Mouse (Mus musculus) CH12.LX (cell line): ENCODE results near the gene Tctn1. TPM values are rescaled to one million over a fixed set of nuclear protein-coding genes. Genes with fewer than 3 reads are reported as not detected.

Source experiments
- DNase-seq: peaks from one replicate; pipeline ENCODE4 v3.0.0-alpha.2; 2013; ENCODE audit errors: extremely low read depth
- H3K27ac ChIP-seq: 2 replicates; pipeline ENCODE4 v1.5.1; 2012; ENCODE audit warnings: low read depth, mild to moderate bottlenecking, control low read depth, moderate library complexity; ENCODE audit not compliant: insufficient read depth
- H3K27me3 ChIP-seq: replicated peaks from 2 replicates; pipeline ENCODE3; 2012; ENCODE audit warnings: inconsistent platforms
- H3K36me3 ChIP-seq, 2 experiments: replicated peaks in 1 of 2; 2 replicates each; pipeline versions ENCODE3 to v1.6.1; 2012; ENCODE audit warnings: inconsistent platforms in 1 of 2, low read length in 1 of 2, mild to moderate bottlenecking in 1 of 2, mixed read lengths in 1 of 2, moderate library complexity in 1 of 2; ENCODE audit not compliant: control insufficient read depth in 1 of 2, insufficient read depth in 1 of 2
- H3K4me1 ChIP-seq, 2 experiments: 2 replicates each; pipeline ENCODE4 v1.6.1; 2012; ENCODE audit warnings: inconsistent platforms in 1 of 2, moderate library complexity in 1 of 2; ENCODE audit not compliant: insufficient read depth in 2 of 2, control insufficient read depth in 1 of 2
- H3K4me2 ChIP-seq: 2 replicates; pipeline ENCODE4 v1.6.1; 2012; ENCODE audit warnings: low read depth, mild to moderate bottlenecking, control low read depth; ENCODE audit not compliant: poor library complexity, insufficient read depth, severe bottlenecking
- H3K4me3 ChIP-seq, 3 experiments: fragments of 150-350 bp in 1 of 3; sonication (generic) in 1 of 3; replicated peaks in 1 of 3; 2 replicates each; pipeline versions ENCODE3 to v1.5.1; 2011 to 2012; ENCODE audit warnings: low read depth in 2 of 3, low read length in 2 of 3, mild to moderate bottlenecking in 2 of 3, moderate library complexity in 2 of 3, control low read depth in 1 of 3, improper control_type of control experiment in 1 of 3, inconsistent platforms in 1 of 3, mixed read lengths in 1 of 3; ENCODE audit not compliant: poor library complexity in 1 of 3
- H3K79me2 ChIP-seq: replicated peaks from 2 replicates; pipeline ENCODE4 v1.6.1; 2012; ENCODE audit warnings: mild to moderate bottlenecking, moderate library complexity; ENCODE audit not compliant: control insufficient read depth, poor library complexity, insufficient read depth, severe bottlenecking; ENCODE audit errors: extremely low read depth
- H3K9ac ChIP-seq: 2 replicates; pipeline ENCODE4 v1.6.1; 2012; ENCODE audit warnings: low read depth, mild to moderate bottlenecking, control low read depth, moderate library complexity; ENCODE audit not compliant: insufficient read depth
- H3K9me3 ChIP-seq: replicated peaks from 2 replicates; pipeline ENCODE3; 2012; ENCODE audit warnings: low read length, inconsistent platforms, mixed read lengths
- CHD2 ChIP-seq: IDR thresholded peaks from 2 replicates; pipeline ENCODE4 v1.6.1; 2011; ENCODE audit warnings: low read length, improper control_type of control experiment
- CTCF ChIP-seq, 2 experiments: IDR thresholded peaks in 1 of 2; conservative IDR thresholded peaks in 1 of 2; 2 replicates each; pipeline ENCODE4 v1.5.1; 2011 to 2012; ENCODE audit warnings: low read depth in 2 of 2, low read length in 2 of 2, improper control_type of control experiment in 1 of 2, inconsistent platforms in 1 of 2, mild to moderate bottlenecking in 1 of 2, moderate library complexity in 1 of 2
- E2F4 ChIP-seq: IDR thresholded peaks from 2 replicates; pipeline ENCODE4 v1.6.1; 2011; ENCODE audit warnings: low read depth, low read length, improper control_type of control experiment; ENCODE audit not compliant: insufficient replicate concordance
- GABPA ChIP-seq: IDR thresholded peaks from 2 replicates; pipeline ENCODE4 v1.6.1; 2012; ENCODE audit warnings: low read depth, low read length, improper control_type of control experiment, inconsistent platforms; ENCODE audit not compliant: insufficient replicate concordance
- HCFC1 ChIP-seq: IDR thresholded peaks from 2 replicates; pipeline ENCODE4 v1.6.1; 2012; ENCODE audit warnings: low read depth, mild to moderate bottlenecking, inconsistent platforms, low read length, improper control_type of control experiment
- IRF4 ChIP-seq: IDR thresholded peaks from 2 replicates; pipeline ENCODE4 v1.6.1; 2014; ENCODE audit warnings: low read depth, mild to moderate bottlenecking, inconsistent platforms, low read length, improper control_type of control experiment
- JUN ChIP-seq: IDR thresholded peaks from 2 replicates; pipeline ENCODE4 v1.6.1; 2011; ENCODE audit warnings: low read depth, mild to moderate bottlenecking, low read length, improper control_type of control experiment, moderate library complexity; ENCODE audit not compliant: insufficient read depth
- JUND ChIP-seq: conservative IDR thresholded peaks from 2 replicates; pipeline ENCODE4 v1.6.1; 2011; ENCODE audit warnings: low read depth, low read length, improper control_type of control experiment
- KAT2A ChIP-seq: IDR thresholded peaks from 2 replicates; pipeline ENCODE4 v1.6.1; 2012; ENCODE audit warnings: low read length, improper control_type of control experiment, inconsistent platforms; ENCODE audit not compliant: insufficient replicate concordance
- MAFK ChIP-seq: IDR thresholded peaks from 2 replicates; pipeline ENCODE4 v1.6.1; 2011; ENCODE audit warnings: low read length, improper control_type of control experiment; ENCODE audit not compliant: insufficient replicate concordance
- MAX ChIP-seq: IDR thresholded peaks from 2 replicates; pipeline ENCODE4 v1.6.1; 2011; ENCODE audit warnings: low read length, improper control_type of control experiment
- MAZ ChIP-seq: IDR thresholded peaks from 2 replicates; pipeline ENCODE4 v1.6.1; 2012; ENCODE audit warnings: low read depth, mild to moderate bottlenecking, inconsistent platforms, low read length, improper control_type of control experiment, moderate library complexity
- MXI1 ChIP-seq: IDR thresholded peaks from 2 replicates; pipeline ENCODE4 v1.6.1; 2011; ENCODE audit warnings: mild to moderate bottlenecking, low read depth, low read length, improper control_type of control experiment
- MYC ChIP-seq: IDR thresholded peaks from 2 replicates; pipeline ENCODE4 v1.6.1; 2011; ENCODE audit warnings: low read depth, mild to moderate bottlenecking, improper control_type of control experiment, low read length
- PAX5 ChIP-seq: IDR thresholded peaks from 2 replicates; pipeline ENCODE4 v1.6.1; 2012; ENCODE audit warnings: low read length, inconsistent platforms, mixed read lengths
- RAD21 ChIP-seq: IDR thresholded peaks from 2 replicates; pipeline ENCODE4 v1.6.1; 2011; ENCODE audit warnings: low read depth, mild to moderate bottlenecking, low read length, improper control_type of control experiment, moderate library complexity
- RCOR1 ChIP-seq: conservative IDR thresholded peaks from 2 replicates; pipeline ENCODE4 v1.6.1; 2012; ENCODE audit warnings: low read depth, mild to moderate bottlenecking, inconsistent platforms, low read length, improper control_type of control experiment
- SIN3A ChIP-seq: IDR thresholded peaks from 2 replicates; pipeline ENCODE4 v1.6.1; 2012; ENCODE audit warnings: low read length, improper control_type of control experiment, inconsistent platforms
- TBP ChIP-seq: conservative IDR thresholded peaks from 2 replicates; pipeline ENCODE4 v1.6.1; 2011; ENCODE audit warnings: low read depth, low read length, improper control_type of control experiment
- USF1 ChIP-seq: IDR thresholded peaks from 2 replicates; pipeline ENCODE4 v1.6.1; 2014; ENCODE audit warnings: low read depth, mild to moderate bottlenecking, inconsistent platforms, low read length, improper control_type of control experiment
- ZC3H11A ChIP-seq: IDR thresholded peaks from 2 replicates; pipeline ENCODE4 v1.6.1; 2012; ENCODE audit warnings: low read depth, mild to moderate bottlenecking, inconsistent platforms, low read length, improper control_type of control experiment
- ZKSCAN1 ChIP-seq: IDR thresholded peaks from 2 replicates; pipeline ENCODE4 v1.6.1; 2012; ENCODE audit warnings: low read depth, inconsistent platforms, low read length, improper control_type of control experiment, borderline replicate concordance
- ZMIZ1 ChIP-seq: IDR thresholded peaks from 2 replicates; pipeline ENCODE4 v1.6.1; 2012; ENCODE audit warnings: low read depth, mild to moderate bottlenecking, inconsistent platforms, low read length, improper control_type of control experiment
- dilution Hi-C: fragments of 300-500 bp; cut with MboI; formaldehyde crosslinking; loops from 2 replicates; pipeline ENCODE4 v1.14.3; 2020; ENCODE audit warnings: low sequenced_read_pairs; ENCODE audit not compliant: extremely low pct_unique_long_range_greater_than_20kb, extremely low pct_ligation_motif_present
- in situ Hi-C: fragments of 300-500 bp; cut with MboI; formaldehyde crosslinking; loops from 3 replicates; pipeline ENCODE4 v1.14.3; 2019; ENCODE audit warnings: low sequenced_read_pairs, low pct_ligation_motif_present, low pct_unique_long_range_greater_than_20kb, mixed read lengths
- polyA plus RNA-seq: library from polyadenylated mRNA; unstranded; fragments of >175 nt; gene quantifications from 2 replicates; pipeline ENCODE4 v1.2.1, GENCODE M21; 2012; ENCODE audit warnings: low read depth; ENCODE audit not compliant: insufficient read length
- total RNA-seq, 2 experiments: library from RNA; depleted of rRNA; stranded (reverse); fragments of 300-350 nt in 1 of 2; fragments of >200 nt in 1 of 2; gene quantifications; 2 replicates each; pipeline ENCODE4 v1.2.3; 2012 to 2014

Tctn1 gene
- total and polyA plus RNA-seq, 3 experiments, result 2.9 to 8.8 (median 3.7) TPM

GRCm38 (mm10) chr5:122249281-122249680, 15.0 kb downstream of the Tctn1 start:
- Histone ChIP-seq H3K4me1 (peaks cover 22 to 35% of the 10 kb centered on the region in 2 experiments), H3K4me2 (no peak overlapping the region), H3K4me3 (no peak overlapping the region), H3K36me3 (peaks cover 36 to 76% of the 10 kb centered on the region in 2 experiments), H3K27ac (no peak overlapping the region), H3K9me3 (no peaks in the 10 kb centered on the region), H3K9ac (no peak overlapping the region), H3K79me2 (no peaks in the 10 kb centered on the region), H3K27me3 (no peaks in the 10 kb centered on the region)
- no peak for TF ChIP-seq TBP
- no peak for TF ChIP-seq IRF4
- no peak for TF ChIP-seq MXI1
- no peak for TF ChIP-seq GABPA
- no peak for TF ChIP-seq USF1
- no peak for TF ChIP-seq MAX
- no peak for TF ChIP-seq SIN3A
- no peak for TF ChIP-seq HCFC1
- no peak for TF ChIP-seq ZC3H11A
- no peak for TF ChIP-seq CHD2
- TF ChIP-seq MYC, result no peak
- TF ChIP-seq ZKSCAN1, result no peak
- TF ChIP-seq JUN, result no peak
- in situ Hi-C loops, result no loop called here
- no peak for DNase-seq
- dilution Hi-C loops, result no loop called here

GRCm38 (mm10) chr5:122247934-122248333, 16.3 kb downstream of the Tctn1 start:
- no peaks in the 10 kb centered on the region for H3K9me3 ChIP-seq
- H3K4me1 ChIP-seq, result peaks cover 22 to 47% of the 10 kb centered on the region in 2 experiments
- dilution Hi-C loops (no loop called here), in situ Hi-C loops (no loop called here)
- no peak for DNase-seq
- H3K4me3 ChIP-seq, result no peak overlapping the region
- no peaks in the 10 kb centered on the region for H3K79me2 ChIP-seq
- H3K4me2 ChIP-seq, result no peak overlapping the region
- no peak overlapping the region for H3K27ac ChIP-seq
- no peaks in the 10 kb centered on the region for H3K27me3 ChIP-seq
- TF ChIP-seq ZMIZ1, result no peak
- no peak for TF ChIP-seq KAT2A
- TF ChIP-seq CTCF (conservative IDR thresholded peaks at IDR 0.05 in 1 of 2, IDR thresholded peaks at IDR 0.05 in 1 of 2; ENCODE audit: low read depth in 2 of 2, low read length in 2 of 2), result no peak
- no peak for TF ChIP-seq MAX
- TF ChIP-seq MAFK, result no peak
- TF ChIP-seq IRF4, result no peak
- no peak for TF ChIP-seq ZKSCAN1
- TF ChIP-seq MAZ, result no peak
- TF ChIP-seq RAD21, result no peak
- no peak for TF ChIP-seq MYC
- no peak for TF ChIP-seq MXI1
- TF ChIP-seq E2F4, result no peak
- no peak for TF ChIP-seq PAX5
- TF ChIP-seq JUND, result no peak
- no peak for TF ChIP-seq RCOR1
- no peak for TF ChIP-seq SIN3A
- peaks cover 39 to 80% of the 10 kb centered on the region in 2 experiments for H3K36me3 ChIP-seq
- no peak overlapping the region for H3K9ac ChIP-seq
